Mouse (Mus musculus): ENCODE results near the gene Gabrr2. TPM values are rescaled to one million over a fixed set of nuclear protein-coding genes. Genes with fewer than 3 reads are reported as not detected.
"Not testable (repeated sequence)": the region's sequence is repeated elsewhere in the genome, so short reads cannot be mapped to it uniquely, and the experiment has no call there.

The Gabrr2 gene
- polyA plus RNA-seq, 1 experiment from 2014 or later, result 0.05 TPM

DNA sequence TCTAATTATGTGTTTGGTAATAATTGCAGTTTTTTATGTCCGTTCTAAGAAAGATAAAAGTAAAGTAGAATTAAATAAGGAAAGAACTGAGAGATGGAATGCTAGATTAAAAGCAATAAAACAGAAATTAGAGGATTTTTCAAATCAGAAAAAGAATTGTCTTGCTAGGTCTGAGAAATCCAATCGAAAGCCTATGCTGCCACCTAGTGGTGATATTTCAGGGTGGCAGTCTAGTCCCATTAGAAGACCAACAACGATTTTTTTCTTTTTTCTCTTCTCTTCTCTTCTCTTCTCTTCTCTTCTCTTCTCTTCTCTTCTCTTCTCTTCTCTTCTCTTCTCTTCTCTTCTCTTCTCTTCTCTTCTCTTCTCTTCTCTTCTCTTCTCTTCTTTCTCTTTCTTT, 56.3 kb downstream of the Gabrr2 start:
- 4% methylated on average over 3 of the region's 3 CpGs for WGBS
- H3K27me3 ChIP-seq (ENCODE audit: control insufficient read depth, insufficient read depth, low read length); H3K4me3 ChIP-seq (ENCODE audit: low read depth, low read length); H3K36me3 ChIP-seq (ENCODE audit: control insufficient read depth, insufficient read depth, low read length); ATAC-seq (ENCODE audit: low FRiP score, low TSS enrichment); H3K9ac ChIP-seq (ENCODE audit: low read length); H3K4me2 ChIP-seq (replicated peaks; ENCODE audit: low read depth); H3K9me3 ChIP-seq (ENCODE audit: control insufficient read depth, low read length); H3K27ac ChIP-seq (replicated peaks); H3K4me1 ChIP-seq (replicated peaks; ENCODE audit: control insufficient read depth, insufficient read depth): not testable (repeated sequence)
- TF ChIP-seq CTCF (IDR thresholded peaks at IDR 0.05; ENCODE audit: low read depth), result peak; percentile 80
- DNase-seq (ENCODE audit: low spot score), result peak; percentile 79

DNA sequence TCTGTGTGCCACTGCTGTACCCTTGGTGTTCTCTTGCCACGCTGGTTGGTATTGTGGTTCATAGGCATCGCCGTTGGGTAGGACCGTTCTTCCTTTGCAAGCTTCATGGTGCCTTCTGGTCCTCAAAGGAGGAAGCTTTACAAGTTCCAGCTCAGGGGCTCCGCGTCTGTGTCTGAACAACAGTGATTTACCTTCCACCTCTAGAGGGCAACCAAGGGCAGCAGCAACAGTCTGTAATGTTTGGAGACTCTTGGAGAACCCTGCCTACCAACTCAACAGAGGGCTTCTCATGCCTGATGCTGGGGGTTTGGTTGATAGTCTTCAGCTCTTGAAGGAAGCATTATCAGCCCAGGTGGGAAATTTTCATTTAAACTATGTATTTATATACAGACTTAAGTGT, 61.7 kb downstream of the Gabrr2 start:
- H3K4me3 ChIP-seq (ENCODE audit: low read depth, low read length), result no peak overlapping the region
- H3K4me2 ChIP-seq (replicated peaks; ENCODE audit: low read depth), result no peak overlapping the region
- H3K36me3 ChIP-seq (ENCODE audit: control insufficient read depth, insufficient read depth, low read length), result no peaks in the 10 kb centered on the region
- no peak overlapping the region for H3K27ac ChIP-seq (replicated peaks)
- no peak overlapping the region for H3K9ac ChIP-seq (ENCODE audit: low read length)
- no peaks in the 10 kb centered on the region for H3K4me1 ChIP-seq (replicated peaks; ENCODE audit: control insufficient read depth, insufficient read depth)
- ATAC-seq (ENCODE audit: low FRiP score, low TSS enrichment) (no peak), DNase-seq (ENCODE audit: low spot score) (peak; percentile 37)
- H3K27me3 ChIP-seq (ENCODE audit: control insufficient read depth, insufficient read depth, low read length), result no peaks in the 10 kb centered on the region
- no peaks in the 10 kb centered on the region for H3K9me3 ChIP-seq (ENCODE audit: control insufficient read depth, low read length)
- TF ChIP-seq EP300 (optimal IDR thresholded peaks at IDR 0.05) (no peak), CTCF (IDR thresholded peaks at IDR 0.05; ENCODE audit: low read depth) (peak; percentile 77)
- 76% methylated on average over 6 of the region's 6 CpGs for WGBS

DNA sequence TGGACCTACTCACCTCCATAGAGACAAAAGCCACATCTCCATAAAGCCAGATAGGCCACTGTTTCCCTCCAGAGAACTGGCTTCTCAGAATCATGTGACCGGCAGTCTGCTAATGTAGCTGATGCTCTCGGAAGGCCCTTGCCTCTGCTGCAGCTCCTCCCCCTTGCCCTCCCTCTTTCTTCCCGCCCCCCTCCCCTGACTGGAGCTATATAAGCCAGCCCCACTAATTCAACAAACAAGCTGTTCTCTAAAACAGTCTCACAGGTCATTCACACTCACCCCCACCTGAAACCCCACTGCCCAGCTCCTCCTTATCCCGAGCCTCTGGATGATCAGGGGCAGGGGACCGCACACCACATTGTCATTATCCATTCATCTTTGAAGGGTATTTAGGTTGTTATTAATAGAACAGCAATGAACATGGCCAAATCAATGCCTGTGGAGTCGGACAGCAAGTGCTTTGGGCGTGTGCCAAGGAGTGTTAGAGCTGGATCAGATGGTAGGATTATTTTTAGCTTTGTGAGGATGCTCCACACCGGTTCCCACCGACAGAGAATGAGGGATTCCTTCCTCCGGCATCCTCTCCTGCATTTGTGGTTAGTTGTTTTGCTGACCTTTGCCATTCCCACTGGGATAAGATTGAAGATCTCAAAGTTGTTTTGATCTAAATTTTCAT, 62.7 kb downstream of the Gabrr2 start:
- ATAC-seq (ENCODE audit: low FRiP score, low TSS enrichment), result no peak
- H3K9me3 ChIP-seq (ENCODE audit: control insufficient read depth, low read length), result no peaks in the 10 kb centered on the region
- no peaks in the 10 kb centered on the region for H3K36me3 ChIP-seq (ENCODE audit: control insufficient read depth, insufficient read depth, low read length)
- H3K9ac ChIP-seq (ENCODE audit: low read length), result no peak overlapping the region
- no peak overlapping the region for H3K4me3 ChIP-seq (ENCODE audit: low read depth, low read length)
- no peaks in the 10 kb centered on the region for H3K4me1 ChIP-seq (replicated peaks; ENCODE audit: control insufficient read depth, insufficient read depth)
- TF ChIP-seq CTCF (IDR thresholded peaks at IDR 0.05; ENCODE audit: low read depth) (no peak), EP300 (optimal IDR thresholded peaks at IDR 0.05) (no peak)
- H3K4me2 ChIP-seq (replicated peaks; ENCODE audit: low read depth), result no peak overlapping the region
- no peaks in the 10 kb centered on the region for H3K27me3 ChIP-seq (ENCODE audit: control insufficient read depth, insufficient read depth, low read length)
- H3K27ac ChIP-seq (replicated peaks), result no peak overlapping the region
- no peak for DNase-seq (ENCODE audit: low spot score)
- WGBS, result 54% methylated on average over 10 of the region's 10 CpGs

DNA sequence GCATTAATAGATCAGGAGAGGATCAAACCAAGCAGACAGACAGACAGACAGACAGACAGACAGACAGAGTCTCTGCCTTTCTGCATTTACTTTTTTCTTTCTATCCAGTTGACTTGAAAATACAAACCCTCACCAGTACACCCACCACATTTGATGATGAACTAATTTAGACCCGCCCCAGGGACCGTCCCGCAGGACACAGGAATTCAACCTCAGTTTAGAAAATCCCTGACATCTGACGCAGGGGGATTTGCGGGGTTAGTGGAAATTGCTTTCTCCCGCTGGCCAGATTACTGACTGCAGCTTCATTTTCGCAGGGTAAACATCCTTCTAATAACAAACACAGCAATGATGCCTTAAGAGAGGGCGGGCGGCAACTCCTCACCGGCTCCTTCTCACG, 69.4 kb downstream of the Gabrr2 start, which contains the start of gene Gabrr1:
TSS of gene Gabrr1 (plus strand) at position 301 of the 400 bp plus-strand sequence.
- Histone ChIP-seq H3K4me1 (replicated peaks; ENCODE audit: control insufficient read depth, insufficient read depth) (no peaks in the 10 kb centered on the region), H3K4me2 (replicated peaks; ENCODE audit: low read depth) (no peak within 1 kb of the TSS), H3K9me3 (ENCODE audit: control insufficient read depth, low read length) (no peaks in the 10 kb centered on the region), H3K27me3 (ENCODE audit: control insufficient read depth, insufficient read depth, low read length) (no peaks in the 10 kb centered on the region), H3K9ac (ENCODE audit: low read length) (no peak within 1 kb of the TSS), H3K36me3 (ENCODE audit: control insufficient read depth, insufficient read depth, low read length) (no peaks in the 10 kb centered on the region), H3K4me3 (ENCODE audit: low read depth, low read length) (no peak within 1 kb of the TSS), H3K27ac (replicated peaks) (no peak within 1 kb of the TSS)
- no peak for TF ChIP-seq CTCF (IDR thresholded peaks at IDR 0.05; ENCODE audit: low read depth)
- TF ChIP-seq EP300 (optimal IDR thresholded peaks at IDR 0.05), result no peak
- 58% methylated on average over 11 of the region's 11 CpGs for WGBS
- peak; percentile 10 for DNase-seq (ENCODE audit: low spot score)
- ATAC-seq (ENCODE audit: low FRiP score, low TSS enrichment), result no peak

Other genes starting within 250 kb of the Gabrr2 start
- gene Ankrd6, start 112.2 kb upstream of the Gabrr2 start, polyA plus RNA-seq (2015; fragmentation: Nextera tagmentation; extraction: Ambion mirVana), result 2.2 and 2.3 TPM in 2 replicates
- 1.7 and 2.8 TPM in 2 replicates for gene Rragd, start 80.0 kb upstream of the Gabrr2 start, polyA plus RNA-seq (2015; fragmentation: Nextera tagmentation; extraction: Ambion mirVana)
- 35.1 TPM in 2 replicates for gene Ube2j1, start 31.6 kb upstream of the Gabrr2 start, polyA plus RNA-seq (2015; fragmentation: Nextera tagmentation; extraction: Ambion mirVana)
- gene Gabrr1, start 69.5 kb downstream of the Gabrr2 start, polyA plus RNA-seq (2015; fragmentation: Nextera tagmentation; extraction: Ambion mirVana), result not detected in 2 replicates
- 1.7 and 1.9 TPM in 2 replicates for gene Pm20d2, start 126.7 kb downstream of the Gabrr2 start, polyA plus RNA-seq (2015; fragmentation: Nextera tagmentation; extraction: Ambion mirVana)
- 2.2 and 2.6 TPM in 2 replicates for gene Srsf12, start 146.0 kb downstream of the Gabrr2 start, polyA plus RNA-seq (2015; fragmentation: Nextera tagmentation; extraction: Ambion mirVana)
- 69.3 and 76.2 TPM in 2 replicates for gene Pnrc1, start 227.2 kb downstream of the Gabrr2 start, polyA plus RNA-seq (2015; fragmentation: Nextera tagmentation; extraction: Ambion mirVana)
- gene Rngtt, start 247.3 kb downstream of the Gabrr2 start, polyA plus RNA-seq (2015; fragmentation: Nextera tagmentation; extraction: Ambion mirVana), result 9.2 and 9.6 TPM in 2 replicates